Mouse (Mus musculus) limb, embryonic 15.5 days (tissue): ENCODE measurements around the gene Gm20388. TPM values are rescaled to one million over a fixed set of nuclear protein-coding genes. Genes with fewer than 3 reads are reported as not detected.

Source experiments
- ATAC-seq: fragments of 200-750 bp; cut with Nextera tagmentation; 2 replicates; pipeline ENCODE4 v1.8.0; 2017; ENCODE audit warnings: low read depth, moderate TSS enrichment; ENCODE audit not compliant: insufficient number of reproducible peaks, low FRiP score, low TSS enrichment
- H3K27ac ChIP-seq: fragments of 300-500 bp; sonication (generic); 2 replicates; pipeline ENCODE4 v1.5.1; 2015; ENCODE audit warnings: moderate library complexity, mild to moderate bottlenecking, inconsistent platforms
- H3K27me3 ChIP-seq: fragments of 300-500 bp; sonication (generic); 2 replicates; pipeline ENCODE4 v1.6.1; 2015; ENCODE audit warnings: inconsistent platforms
- H3K36me3 ChIP-seq: fragments of 300-500 bp; sonication (generic); 2 replicates; pipeline ENCODE4 v1.6.1; 2015; ENCODE audit warnings: inconsistent platforms
- H3K4me1 ChIP-seq: fragments of 300-500 bp; sonication (generic); 2 replicates; pipeline ENCODE4 v1.6.1; 2015; ENCODE audit warnings: inconsistent platforms
- H3K4me2 ChIP-seq: fragments of 300-500 bp; sonication (generic); 2 replicates; pipeline ENCODE4 v1.6.1; 2015; ENCODE audit warnings: mild to moderate bottlenecking, inconsistent platforms
- H3K4me3 ChIP-seq: fragments of 300-500 bp; sonication (generic); 2 replicates; pipeline ENCODE4 v1.5.1; 2015; ENCODE audit warnings: mild to moderate bottlenecking, inconsistent platforms
- H3K9ac ChIP-seq: fragments of 300-500 bp; sonication (generic); 2 replicates; pipeline ENCODE4 v1.6.1; 2015; ENCODE audit warnings: inconsistent platforms
- H3K9me3 ChIP-seq: fragments of 300-500 bp; sonication (generic); 2 replicates; pipeline ENCODE4 v1.6.1; 2016; ENCODE audit warnings: inconsistent platforms
- WGBS: fragments of 180-500 bp; shearing (Covaris S2); methylation state at CpG from one replicate; pipeline ENCODE4 v1.1.7; 2015; 5-methylcytosine and 5-hydroxymethylcytosine counted together
- polyA plus RNA-seq: library from polyadenylated mRNA; unstranded; fragments of >200 nt; fragmentation: Nextera tagmentation; extraction: Ambion mirVana; gene quantifications from 2 replicates; pipeline ENCODE4 v1.2.1, GENCODE M21; 2015

Gm20388 gene
- polyA plus RNA-seq, 1 experiment from 2014 or later: 4.9 TPM

GRCm38 (mm10) chr8:121688496-121688895 is 1777.9 kb downstream of the Gm20388 start:
- H3K9ac ChIP-seq: no peak overlapping the region
- no peaks in the 10 kb centered on the region for H3K27me3 ChIP-seq
- 43% methylated on average over 5 of the region's 5 CpGs for WGBS
- no peaks in the 10 kb centered on the region for H3K36me3 ChIP-seq
- no peak for ATAC-seq
- no peak overlapping the region for H3K4me2 ChIP-seq
- no peak overlapping the region for H3K4me3 ChIP-seq
- 0 out of 2 replicates have a peak, but pooled peaks cover 4% of the 10 kb centered on the region for H3K4me1 ChIP-seq
- H3K27ac ChIP-seq: no peak overlapping the region
- H3K9me3 ChIP-seq: no peaks in the 10 kb centered on the region

GRCm38 (mm10) chr8:121694453-121694852 is 1783.8 kb downstream of the Gm20388 start:
- H3K9ac ChIP-seq: no peak overlapping the region
- no peaks in the 10 kb centered on the region for H3K36me3 ChIP-seq
- no peak overlapping the region for H3K4me3 ChIP-seq
- ATAC-seq: no peak
- no peaks in the 10 kb centered on the region for H3K9me3 ChIP-seq
- no peaks in the 10 kb centered on the region for H3K27me3 ChIP-seq
- 51% methylated on average over 4 of the region's 4 CpGs for WGBS
- no peak overlapping the region for H3K4me2 ChIP-seq
- H3K27ac ChIP-seq: no peak overlapping the region
- H3K4me1 ChIP-seq: peaks cover 15% of the 10 kb centered on the region

- no peaks in the 10 kb centered on the region for H3K9me3 ChIP-seq
- 65% methylated on average over 6 of the region's 6 CpGs for WGBS
- ATAC-seq: no peak
- H3K9ac ChIP-seq: no peak overlapping the region
- no peaks in the 10 kb centered on the region for H3K36me3 ChIP-seq
- H3K4me2 ChIP-seq: no peak overlapping the region
- H3K27ac ChIP-seq: no peak overlapping the region
- no peak overlapping the region for H3K4me3 ChIP-seq
- peaks cover 15% of the 10 kb centered on the region for H3K4me1 ChIP-seq
- H3K27me3 ChIP-seq: no peaks in the 10 kb centered on the region
These were observed 1785.0 kb downstream of the Gm20388 start for GRCm38 (mm10) chr8:121695585-121696184.

- Histone ChIP-seq H3K4me2 (peak overlapping the region; percentile 14; the same call in 1 of the 2 replicates), H3K4me3 (no peak overlapping the region), H3K27ac (no peak overlapping the region), H3K9me3 (no peaks in the 10 kb centered on the region), H3K9ac (no peak overlapping the region), H3K27me3 (no peaks in the 10 kb centered on the region), H3K36me3 (no peaks in the 10 kb centered on the region), H3K4me1 (peaks cover 15% of the 10 kb centered on the region)
- ATAC-seq: no peak
- WGBS: 2% methylated on average over 16 of the region's 17 CpGs
These were observed 1787.3 kb downstream of the Gm20388 start for GRCm38 (mm10) chr8:121697735-121698614.

- H3K27me3 ChIP-seq: no peaks in the 10 kb centered on the region
- H3K9me3 ChIP-seq: no peaks in the 10 kb centered on the region
- no peak overlapping the region for H3K27ac ChIP-seq
- ATAC-seq: no peak
- 7% methylated on average over 9 of the region's 9 CpGs for WGBS
- H3K36me3 ChIP-seq: no peaks in the 10 kb centered on the region
- H3K9ac ChIP-seq: no peak overlapping the region
- H3K4me3 ChIP-seq: no peak overlapping the region
- H3K4me2 ChIP-seq: peak overlapping the region; percentile 14; the same call in 1 of the 2 replicates
- H3K4me1 ChIP-seq: peaks cover 13% of the 10 kb centered on the region
These were observed 1788.0 kb downstream of the Gm20388 start for GRCm38 (mm10) chr8:121698615-121699101.

- Histone ChIP-seq H3K27ac (no peak overlapping the region), H3K27me3 (no peaks in the 10 kb centered on the region), H3K9ac (no peak overlapping the region), H3K36me3 (no peaks in the 10 kb centered on the region), H3K9me3 (no peaks in the 10 kb centered on the region), H3K4me1 (peaks cover 12% of the 10 kb centered on the region), H3K4me2 (no peak overlapping the region), H3K4me3 (no peak overlapping the region)
- no peak for ATAC-seq
- 91% methylated on average over 2 of the region's 2 CpGs for WGBS
These were observed 1789.3 kb downstream of the Gm20388 start for GRCm38 (mm10) chr8:121699936-121700335.

- Histone ChIP-seq H3K27ac (no peak overlapping the region), H3K27me3 (no peaks in the 10 kb centered on the region; the same call in 1 of the 2 replicates), H3K9ac (no peak overlapping the region), H3K4me1 (no peaks in the 10 kb centered on the region), H3K4me3 (no peak overlapping the region), H3K36me3 (no peaks in the 10 kb centered on the region), H3K4me2 (no peak overlapping the region), H3K9me3 (no peaks in the 10 kb centered on the region)
- ATAC-seq: no peak
- 47% methylated on average over 3 of the region's 3 CpGs for WGBS
These were observed 1794.5 kb downstream of the Gm20388 start for GRCm38 (mm10) chr8:121705174-121705573.

- H3K9ac ChIP-seq: no peak overlapping the region
- H3K4me2 ChIP-seq: no peak overlapping the region
- WGBS: 81% methylated on average over 11 of the region's 11 CpGs
- no peaks in the 10 kb centered on the region for H3K9me3 ChIP-seq
- ATAC-seq: no peak
- no peaks in the 10 kb centered on the region for H3K36me3 ChIP-seq
- no peaks in the 10 kb centered on the region for H3K4me1 ChIP-seq
- H3K4me3 ChIP-seq: no peak overlapping the region
- H3K27me3 ChIP-seq: no peaks in the 10 kb centered on the region; the same call in 1 of the 2 replicates
- H3K27ac ChIP-seq: no peak overlapping the region
These were observed 1796.3 kb downstream of the Gm20388 start for GRCm38 (mm10) chr8:121706956-121707355.

- no peak overlapping the region for H3K4me3 ChIP-seq
- H3K36me3 ChIP-seq: no peaks in the 10 kb centered on the region
- no peak overlapping the region for H3K4me2 ChIP-seq
- WGBS: 59% methylated on average over 6 of the region's 6 CpGs
- H3K27me3 ChIP-seq: peaks cover under 1% of the 10 kb centered on the region
- no peaks in the 10 kb centered on the region for H3K9me3 ChIP-seq
- H3K9ac ChIP-seq: no peak overlapping the region
- no peak overlapping the region for H3K27ac ChIP-seq
- H3K4me1 ChIP-seq: no peaks in the 10 kb centered on the region
- no peak for ATAC-seq
These were observed 1797.8 kb downstream of the Gm20388 start for GRCm38 (mm10) chr8:121708406-121708805.

- Histone ChIP-seq H3K9me3 (no peaks in the 10 kb centered on the region), H3K4me1 (peaks cover 8% of the 10 kb centered on the region; the same call in 1 of the 2 replicates), H3K27me3 (peaks cover 26% of the 10 kb centered on the region), H3K4me2 (no peak overlapping the region), H3K9ac (no peak overlapping the region), H3K4me3 (no peak overlapping the region), H3K36me3 (no peaks in the 10 kb centered on the region), H3K27ac (no peak overlapping the region)
- 43% methylated on average over 14 of the region's 14 CpGs for WGBS
- no peak for ATAC-seq
These were observed 1806.9 kb downstream of the Gm20388 start for GRCm38 (mm10) chr8:121717502-121717901.

GRCm38 (mm10) chr8:121717982-121718425 is 1807.4 kb downstream of the Gm20388 start:
- H3K4me2 ChIP-seq: no peak overlapping the region
- no peak overlapping the region for H3K27ac ChIP-seq
- H3K4me1 ChIP-seq: peaks cover 8% of the 10 kb centered on the region; the same call in 1 of the 2 replicates
- H3K4me3 ChIP-seq: no peak overlapping the region
- no peaks in the 10 kb centered on the region for H3K36me3 ChIP-seq
- WGBS: 30% methylated on average over 12 of the region's 12 CpGs
- 0 out of 2 replicates have a peak, but pooled peaks have one; percentile 36 for ATAC-seq
- no peak overlapping the region for H3K9ac ChIP-seq
- no peaks in the 10 kb centered on the region for H3K9me3 ChIP-seq
- peaks cover 26% of the 10 kb centered on the region for H3K27me3 ChIP-seq

- H3K9me3 ChIP-seq: no peaks in the 10 kb centered on the region
- 40% methylated on average over 6 of the region's 6 CpGs for WGBS
- H3K27ac ChIP-seq: no peak overlapping the region
- H3K36me3 ChIP-seq: no peaks in the 10 kb centered on the region
- ATAC-seq: no peak; the same call in 1 of the 2 replicates
- H3K27me3 ChIP-seq: peaks cover 21% of the 10 kb centered on the region
- H3K4me2 ChIP-seq: no peak overlapping the region
- H3K4me3 ChIP-seq: no peak overlapping the region
- H3K9ac ChIP-seq: no peak overlapping the region
- peaks cover 8% of the 10 kb centered on the region; the same call in 1 of the 2 replicates for H3K4me1 ChIP-seq
These were observed 1808.3 kb downstream of the Gm20388 start for GRCm38 (mm10) chr8:121718925-121719324.
